Mouse (Mus musculus) hindbrain, embryonic 16.5 days (tissue): Measurements from ENCODE around the gene Clock. TPM values are rescaled to one million over a fixed set of nuclear protein-coding genes. Genes with fewer than 3 reads are reported as not detected.

Experiments
- ATAC-seq: fragments of 200-750 bp; cut with Nextera tagmentation; 2 replicates; pipeline ENCODE4 v1.8.0; 2017; ENCODE audit warnings: moderate TSS enrichment, moderate library complexity
- H3K27ac ChIP-seq: fragments of 300-500 bp; sonication (generic); 2 replicates; pipeline ENCODE4 v1.5.1; 2014; ENCODE audit warnings: low read depth, mild to moderate bottlenecking, control low read depth, low read length, moderate library complexity
- H3K27me3 ChIP-seq: fragments of 300-500 bp; sonication (generic); replicated peaks from 2 replicates; pipeline ENCODE4 v1.6.1; 2014; ENCODE audit warnings: low read length; ENCODE audit not compliant: control insufficient read depth, insufficient read depth
- H3K36me3 ChIP-seq: fragments of 300-500 bp; sonication (generic); 2 replicates; pipeline ENCODE4 v1.6.1; 2014; ENCODE audit warnings: mild to moderate bottlenecking, low read length, moderate library complexity, mixed read lengths; ENCODE audit not compliant: control insufficient read depth, insufficient read depth
- H3K4me1 ChIP-seq: fragments of 300-500 bp; sonication (generic); 2 replicates; pipeline ENCODE4 v1.6.1; 2014; ENCODE audit warnings: low read depth, low read length; ENCODE audit not compliant: control insufficient read depth, insufficient read depth
- H3K4me2 ChIP-seq: fragments of 300-500 bp; sonication (generic); 2 replicates; pipeline ENCODE4 v1.6.1; 2014; ENCODE audit warnings: mild to moderate bottlenecking, low read length, control low read depth, moderate library complexity
- H3K4me3 ChIP-seq: fragments of 300-500 bp; sonication (generic); 2 replicates; pipeline ENCODE4 v1.5.1; 2014; ENCODE audit warnings: mild to moderate bottlenecking, low read length, control low read depth, moderate library complexity
- H3K9ac ChIP-seq: fragments of 300-500 bp; sonication (generic); 2 replicates; pipeline ENCODE4 v1.6.1; 2014; ENCODE audit warnings: low read depth, mild to moderate bottlenecking, control low read depth, low read length, moderate library complexity
- H3K9me3 ChIP-seq: fragments of 300-500 bp; sonication (generic); 2 replicates; pipeline ENCODE4 v1.6.1; 2014; ENCODE audit warnings: mild to moderate bottlenecking, low read length, moderate library complexity; ENCODE audit not compliant: control insufficient read depth
- WGBS: fragments of 180-500 bp; shearing (Covaris S2); extraction: QIAGEN DNeasy Blood & Tissue Kit; methylation state at CpG from one replicate; pipeline ENCODE4 v1.1.7; 2014; 5-methylcytosine and 5-hydroxymethylcytosine counted together
- polyA plus RNA-seq: library from polyadenylated mRNA; unstranded; fragments of >200 nt; fragmentation: Nextera tagmentation; extraction: Ambion mirVana; gene quantifications from 2 replicates; pipeline ENCODE4 v1.2.1, GENCODE M21; 2015

Gene Clock
- polyA plus RNA-seq, 1 experiment from 2014 or later = 13.1 TPM

GRCm38 (mm10) chr5:76288256-76288655, 16.3 kb downstream of the Clock start:
- Histone ChIP-seq H3K4me1 (no peaks in the 10 kb centered on the region), H3K27ac (no peak overlapping the region), H3K9ac (no peak overlapping the region), H3K4me2 (no peak overlapping the region), H3K27me3 (no peaks in the 10 kb centered on the region), H3K4me3 (no peak overlapping the region), H3K9me3 (no peaks in the 10 kb centered on the region), H3K36me3 (no peaks in the 10 kb centered on the region)
- 91% methylated on average over 3 of the region's 3 CpGs for WGBS
- ATAC-seq = no peak

- no peaks in the 10 kb centered on the region for H3K27me3 ChIP-seq
- H3K4me2 ChIP-seq = no peak overlapping the region
- no peaks in the 10 kb centered on the region for H3K4me1 ChIP-seq
- ATAC-seq = no peak
- WGBS = 79% methylated on average over 5 of the region's 5 CpGs
- no peaks in the 10 kb centered on the region for H3K36me3 ChIP-seq
- H3K4me3 ChIP-seq = no peak overlapping the region
- no peak overlapping the region for H3K27ac ChIP-seq
- no peak overlapping the region for H3K9ac ChIP-seq
- no peaks in the 10 kb centered on the region for H3K9me3 ChIP-seq
These were observed 17.5 kb downstream of the Clock start for GRCm38 (mm10) chr5:76287062-76287461.

- WGBS = 42% methylated on average over 4 of the region's 4 CpGs
- Histone ChIP-seq H3K27me3 (no peaks in the 10 kb centered on the region), H3K4me3 (no peak overlapping the region), H3K27ac (no peak overlapping the region), H3K4me1 (no peaks in the 10 kb centered on the region), H3K9me3 (no peaks in the 10 kb centered on the region), H3K36me3 (no peaks in the 10 kb centered on the region), H3K4me2 (no peak overlapping the region), H3K9ac (no peak overlapping the region)
- ATAC-seq = no peak
These were observed 18.9 kb downstream of the Clock start for GRCm38 (mm10) chr5:76285699-76286098.

- no peak for ATAC-seq
- Histone ChIP-seq H3K9ac (no peak overlapping the region), H3K4me1 (no peaks in the 10 kb centered on the region), H3K27me3 (no peaks in the 10 kb centered on the region), H3K27ac (no peak overlapping the region), H3K4me2 (no peak overlapping the region), H3K36me3 (no peaks in the 10 kb centered on the region), H3K4me3 (no peak overlapping the region), H3K9me3 (no peaks in the 10 kb centered on the region)
- 83% methylated on average over 1 of the region's 1 CpGs for WGBS
These were observed 20.7 kb downstream of the Clock start for GRCm38 (mm10) chr5:76283890-76284289.

GRCm38 (mm10) chr5:76274977-76275376, 29.6 kb downstream of the Clock start:
- peaks cover 3% of the 10 kb centered on the region; the same call in 1 of the 2 replicates for H3K36me3 ChIP-seq
- WGBS = 81% methylated on average over 4 of the region's 4 CpGs
- H3K4me2 ChIP-seq = no peak overlapping the region
- H3K27ac ChIP-seq = no peak overlapping the region
- ATAC-seq = no peak
- H3K4me3 ChIP-seq = no peak overlapping the region
- H3K9me3 ChIP-seq = no peaks in the 10 kb centered on the region
- H3K9ac ChIP-seq = no peak overlapping the region
- no peaks in the 10 kb centered on the region for H3K27me3 ChIP-seq
- H3K4me1 ChIP-seq = no peaks in the 10 kb centered on the region

- Histone ChIP-seq H3K27ac (no peak overlapping the region), H3K4me2 (no peak overlapping the region), H3K36me3 (peaks cover 8% of the 10 kb centered on the region; the same call in 1 of the 2 replicates), H3K9me3 (no peaks in the 10 kb centered on the region), H3K27me3 (no peaks in the 10 kb centered on the region), H3K4me3 (no peak overlapping the region), H3K4me1 (no peaks in the 10 kb centered on the region), H3K9ac (no peak overlapping the region)
- 95% methylated on average over 3 of the region's 3 CpGs for WGBS
- ATAC-seq = no peak
These were observed 53.6 kb downstream of the Clock start for GRCm38 (mm10) chr5:76250948-76251347.

- H3K4me3 ChIP-seq = no peak overlapping the region
- ATAC-seq = no peak
- H3K9me3 ChIP-seq = no peaks in the 10 kb centered on the region
- H3K27me3 ChIP-seq = no peaks in the 10 kb centered on the region
- no peaks in the 10 kb centered on the region for H3K4me1 ChIP-seq
- no peak overlapping the region for H3K9ac ChIP-seq
- 0 out of 2 replicates have a peak, but pooled peaks cover 6% of the 10 kb centered on the region for H3K36me3 ChIP-seq
- no peak overlapping the region for H3K4me2 ChIP-seq
- H3K27ac ChIP-seq = no peak overlapping the region
These were observed 58.1 kb downstream of the Clock start for GRCm38 (mm10) chr5:76246539-76246938.

GRCm38 (mm10) chr5:76245419-76245818, 59.2 kb downstream of the Clock start:
- no peak overlapping the region for H3K9ac ChIP-seq
- H3K27me3 ChIP-seq = no peaks in the 10 kb centered on the region
- H3K9me3 ChIP-seq = no peaks in the 10 kb centered on the region
- peaks cover 6% of the 10 kb centered on the region; the same call in 1 of the 2 replicates for H3K36me3 ChIP-seq
- no peak overlapping the region for H3K4me2 ChIP-seq
- H3K4me1 ChIP-seq = no peaks in the 10 kb centered on the region
- 91% methylated on average over 3 of the region's 3 CpGs for WGBS
- no peak overlapping the region for H3K27ac ChIP-seq
- no peak overlapping the region for H3K4me3 ChIP-seq
- no peak for ATAC-seq

- Histone ChIP-seq H3K27ac (no peak overlapping the region), H3K36me3 (peaks cover 9% of the 10 kb centered on the region; the same call in 1 of the 2 replicates), H3K4me3 (no peak overlapping the region), H3K27me3 (no peaks in the 10 kb centered on the region), H3K4me1 (no peaks in the 10 kb centered on the region), H3K9me3 (no peaks in the 10 kb centered on the region), H3K4me2 (no peak overlapping the region), H3K9ac (no peak overlapping the region)
- no peak for ATAC-seq
- 96% methylated on average over 10 of the region's 10 CpGs for WGBS
These were observed 60.2 kb downstream of the Clock start for GRCm38 (mm10) chr5:76244430-76244829.

GRCm38 (mm10) chr5:76243929-76244328, 60.7 kb downstream of the Clock start:
- no peak for ATAC-seq
- 98% methylated on average over 4 of the region's 4 CpGs for WGBS
- no peaks in the 10 kb centered on the region for H3K9me3 ChIP-seq

More at GRCm38 (mm10) chr5:76243929-76244328, 60.7 kb downstream of the Clock start:
- H3K4me2 ChIP-seq = no peak overlapping the region
- H3K4me3 ChIP-seq = no peak overlapping the region
- H3K4me1 ChIP-seq = no peaks in the 10 kb centered on the region
- H3K36me3 ChIP-seq = peaks cover 9% of the 10 kb centered on the region; the same call in 1 of the 2 replicates
- no peaks in the 10 kb centered on the region for H3K27me3 ChIP-seq
- no peak overlapping the region for H3K27ac ChIP-seq
- H3K9ac ChIP-seq = no peak overlapping the region
